ENCODE assay signal across 29 mouse cellular contexts in the genomic region with DNA sequence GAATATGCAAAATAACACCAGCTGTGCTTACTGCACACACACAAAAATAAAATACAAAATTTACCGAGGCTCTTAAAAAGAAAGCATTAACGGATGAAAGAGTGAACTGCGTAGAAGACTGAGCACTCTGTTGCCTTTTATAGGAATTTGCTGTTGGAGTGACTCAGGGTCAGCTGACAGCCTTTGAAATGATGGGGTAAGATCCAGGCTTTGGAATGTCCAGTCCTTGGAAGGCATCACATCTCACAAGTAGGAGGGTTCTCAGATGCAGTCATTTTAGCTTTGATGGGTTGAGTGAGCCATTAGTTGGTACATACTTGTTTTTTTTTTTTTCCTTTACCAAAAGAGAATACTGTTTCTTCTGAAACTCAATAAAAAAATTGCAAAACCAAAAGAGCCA.
DNase-seq lines count a peak whose midpoint lies in the region; ATAC-seq lines count a peak whose summit lies in the region.
"Had no signal": no experiment of that assay in that cellular context is flagged by ENCODE, and none has a peak within 500 bp of the region (broad histone marks: within the 10 kb centered on the region; RNA-seq: fewer than 3 reads in every experiment).

No protein-coding gene starts in this region.

- no peak for ATAC-seq in forebrain, embryonic 16.5 days
- ATAC-seq in forebrain, embryonic 12.5 days (ENCODE audit: low FRiP score): no peak
- ATAC-seq in neural tube, embryonic 13.5 days (ENCODE audit: low read depth): no peak
- ATAC-seq in hindbrain, embryonic 16.5 days: no peak
- no peak for ATAC-seq in neural tube, embryonic 15.5 days (ENCODE audit: low FRiP score)
- ATAC-seq: activated CD4-positive, CD25-positive, alpha-beta regulatory T cell, adult 4 months had no signal

- peak overlapping the region; percentile 28; the same call in 1 of the 2 replicates for H3K27ac ChIP-seq in forebrain, embryonic 16.5 days (ENCODE audit: low read length)
- no peak overlapping the region for H3K27ac ChIP-seq in forebrain, embryonic 12.5 days
- H3K27ac ChIP-seq in neural tube, embryonic 13.5 days (replicated peaks): peak overlapping the region; percentile 73; the same call in 1 of the 2 replicates
- H3K27ac ChIP-seq in hindbrain, embryonic 16.5 days (ENCODE audit: low read depth, low read length): peak overlapping the region; percentile 61; the same call in 1 of the 2 replicates
- H3K27ac ChIP-seq in neural tube, embryonic 15.5 days (replicated peaks): peak overlapping the region; percentile 72; the same call in 1 of the 2 replicates
- H3K27ac ChIP-seq: embryonic facial prominence, embryonic 15.5 days; heart, adult 2 months; heart, embryonic 13.5 days; kidney, embryonic 15.5 days; limb, embryonic 15.5 days; liver, embryonic 14.5 days; stomach, postnatal 0 days had no signal

- no peak overlapping the region for H3K9ac ChIP-seq in forebrain, embryonic 16.5 days (replicated peaks; ENCODE audit: low read depth, low read length)
- no peak overlapping the region for H3K9ac ChIP-seq in forebrain, embryonic 12.5 days
- H3K9ac ChIP-seq in neural tube, embryonic 13.5 days: no peak overlapping the region
- H3K9ac ChIP-seq in hindbrain, embryonic 16.5 days (ENCODE audit: low read depth, low read length): no peak overlapping the region
- H3K9ac ChIP-seq in neural tube, embryonic 15.5 days (replicated peaks): no peak overlapping the region
- H3K9ac ChIP-seq: embryonic facial prominence, embryonic 15.5 days; heart, embryonic 13.5 days; kidney, embryonic 15.5 days; limb, embryonic 15.5 days; liver, embryonic 14.5 days; lung, embryonic 14.5 days had no signal

- H3K27me3 ChIP-seq in forebrain, embryonic 16.5 days (replicated peaks; ENCODE audit: control insufficient read depth, insufficient read depth, low read length): no peaks in the 10 kb centered on the region
- H3K27me3 ChIP-seq in forebrain, embryonic 12.5 days: no peaks in the 10 kb centered on the region
- H3K27me3 ChIP-seq in neural tube, embryonic 13.5 days: no peaks in the 10 kb centered on the region
- H3K27me3 ChIP-seq in hindbrain, embryonic 16.5 days (replicated peaks; ENCODE audit: control insufficient read depth, insufficient read depth, low read length): no peaks in the 10 kb centered on the region
- H3K27me3 ChIP-seq in neural tube, embryonic 15.5 days (replicated peaks): no peaks in the 10 kb centered on the region
- H3K27me3 ChIP-seq: CH12.LX; embryonic facial prominence, embryonic 15.5 days; heart, embryonic 13.5 days; kidney, embryonic 15.5 days; limb, embryonic 15.5 days had no signal

- 75% methylated on average over 3 of the region's 3 CpGs for WGBS in forebrain, embryonic 16.5 days
- WGBS in forebrain, embryonic 12.5 days: 85% methylated on average over 3 of the region's 3 CpGs
- 81% methylated on average over 3 of the region's 3 CpGs for WGBS in neural tube, embryonic 13.5 days
- 75% methylated on average over 3 of the region's 3 CpGs for WGBS in hindbrain, embryonic 16.5 days
- WGBS in neural tube, embryonic 15.5 days: 60% methylated on average over 3 of the region's 3 CpGs

- no peaks in the 10 kb centered on the region for H3K4me1 ChIP-seq in forebrain, embryonic 16.5 days (replicated peaks; ENCODE audit: control insufficient read depth, insufficient read depth, low read length)
- no peaks in the 10 kb centered on the region for H3K4me1 ChIP-seq in forebrain, embryonic 12.5 days
- H3K4me1 ChIP-seq in neural tube, embryonic 13.5 days (replicated peaks): peaks cover 11% of the 10 kb centered on the region
- no peaks in the 10 kb centered on the region for H3K4me1 ChIP-seq in hindbrain, embryonic 16.5 days (ENCODE audit: control insufficient read depth, insufficient read depth, low read depth, low read length)
- H3K4me1 ChIP-seq in neural tube, embryonic 15.5 days: peaks cover 6% of the 10 kb centered on the region; the same call in 1 of the 2 replicates
- H3K4me1 ChIP-seq: embryonic facial prominence, embryonic 15.5 days; heart, embryonic 13.5 days; kidney, embryonic 15.5 days; limb, embryonic 15.5 days had no signal

- no peaks in the 10 kb centered on the region for H3K36me3 ChIP-seq in forebrain, embryonic 16.5 days (ENCODE audit: control insufficient read depth, insufficient read depth)
- no peaks in the 10 kb centered on the region for H3K36me3 ChIP-seq in forebrain, embryonic 12.5 days (replicated peaks)
- H3K36me3 ChIP-seq in neural tube, embryonic 13.5 days: no peaks in the 10 kb centered on the region
- no peaks in the 10 kb centered on the region for H3K36me3 ChIP-seq in hindbrain, embryonic 16.5 days (ENCODE audit: control insufficient read depth, insufficient read depth, low read length)
- H3K36me3 ChIP-seq in neural tube, embryonic 15.5 days: no peaks in the 10 kb centered on the region
- H3K36me3 ChIP-seq: embryonic facial prominence, embryonic 15.5 days; G1E; heart, embryonic 13.5 days; kidney, embryonic 15.5 days; limb, embryonic 15.5 days had no signal

- no peak overlapping the region for H3K4me3 ChIP-seq in forebrain, embryonic 16.5 days (replicated peaks; ENCODE audit: low read length)
- no peak overlapping the region for H3K4me3 ChIP-seq in forebrain, embryonic 12.5 days (replicated peaks)
- H3K4me3 ChIP-seq in neural tube, embryonic 13.5 days: no peak overlapping the region
- no peak overlapping the region for H3K4me3 ChIP-seq in hindbrain, embryonic 16.5 days (ENCODE audit: low read length)
- H3K4me3 ChIP-seq in neural tube, embryonic 15.5 days (replicated peaks): no peak overlapping the region
- H3K4me3 ChIP-seq: embryonic facial prominence, embryonic 15.5 days; heart, adult 2 months; heart, embryonic 13.5 days; kidney, embryonic 15.5 days; limb, embryonic 15.5 days had no signal

- no peak overlapping the region for H3K4me2 ChIP-seq in forebrain, embryonic 16.5 days (ENCODE audit: low read length)
- no peak overlapping the region for H3K4me2 ChIP-seq in forebrain, embryonic 12.5 days
- no peak overlapping the region for H3K4me2 ChIP-seq in neural tube, embryonic 13.5 days
- no peak overlapping the region for H3K4me2 ChIP-seq in hindbrain, embryonic 16.5 days (ENCODE audit: low read length)
- H3K4me2 ChIP-seq in neural tube, embryonic 15.5 days: no peak overlapping the region
- H3K4me2 ChIP-seq: embryonic facial prominence, embryonic 15.5 days; heart, embryonic 13.5 days; kidney, embryonic 15.5 days; limb, embryonic 15.5 days; lung, embryonic 14.5 days had no signal

- DNase-seq in neural tube, embryonic 10.5 days (ENCODE audit: extremely low spot score, low spot score): no peak
- DNase-seq in frontal cortex, postnatal 14 days (ENCODE audit: low spot score in 2 of 2): no peak
- DNase-seq in urinary bladder, postnatal 36 days (ENCODE audit: low spot score in 2 of 2): no peak
- DNase-seq: adrenal gland, postnatal 10 days; B cell, adult 2 months; cerebellum, adult 8-10 months; cerebellum, postnatal 36 days; gastrocnemius, postnatal 36 days; heart, adult 2 months; heart, postnatal 14 days; kidney, adult 11 months; kidney, postnatal 4 days; left cerebral cortex, postnatal 4 days; lung, embryonic 14.5 days; right cerebral cortex, postnatal 14 days had no signal

- H3K9me3 ChIP-seq in forebrain, embryonic 16.5 days (ENCODE audit: control insufficient read depth, low read length): no peaks in the 10 kb centered on the region
- no peaks in the 10 kb centered on the region for H3K9me3 ChIP-seq in forebrain, embryonic 12.5 days
- H3K9me3 ChIP-seq in neural tube, embryonic 13.5 days: no peaks in the 10 kb centered on the region
- no peaks in the 10 kb centered on the region for H3K9me3 ChIP-seq in hindbrain, embryonic 16.5 days (ENCODE audit: control insufficient read depth, low read length)
- H3K9me3 ChIP-seq in neural tube, embryonic 15.5 days (replicated peaks): no peaks in the 10 kb centered on the region
- H3K9me3 ChIP-seq: embryonic facial prominence, embryonic 15.5 days; G1E; heart, embryonic 13.5 days; kidney, embryonic 15.5 days; limb, embryonic 15.5 days had no signal
